Mouse (Mus musculus): ENCODE results near the gene Traf3ip3. TPM values are rescaled to one million over a fixed set of nuclear protein-coding genes. Genes with fewer than 3 reads are reported as not detected.

Gene Traf3ip3
- total RNA-seq, 1 experiment, result 0.67 TPM

DNA sequence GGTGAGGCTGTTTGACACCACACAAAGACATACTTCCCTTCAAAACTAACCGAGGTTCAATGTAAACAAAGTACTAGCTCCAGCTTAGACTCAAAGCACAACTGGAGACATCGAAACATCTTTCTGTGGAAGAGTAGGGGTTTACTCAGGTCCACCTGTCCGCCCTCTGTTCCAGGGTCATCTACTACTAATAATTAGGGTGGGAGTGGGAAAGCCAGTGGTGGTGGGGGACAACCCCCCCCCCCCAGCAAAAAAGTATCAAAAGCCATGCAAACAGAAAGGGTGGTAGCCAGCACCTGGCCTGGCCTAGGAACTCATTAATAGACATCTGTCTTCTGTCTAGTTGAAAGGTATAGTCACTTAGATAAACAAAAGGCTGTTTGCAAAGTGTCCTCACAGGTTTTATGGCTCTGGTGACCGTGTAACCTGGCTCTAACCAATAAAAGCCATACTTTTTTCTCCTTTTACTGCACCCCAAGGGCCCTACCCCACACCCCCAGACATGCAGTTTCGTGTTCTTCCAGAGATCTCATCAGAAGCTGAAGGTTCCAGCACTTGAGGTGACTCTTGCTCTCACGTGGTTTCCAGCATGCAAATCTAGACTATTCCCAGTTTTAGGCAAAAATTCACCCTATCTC is 70.1 kb downstream of the Traf3ip3 start:
- Histone ChIP-seq H3K27ac (ENCODE audit: insufficient read depth, low read depth, low read length, poor library complexity, severe bottlenecking) (no peak overlapping the region), H3K9ac (ENCODE audit: insufficient read depth, low read depth, low read length, poor library complexity, severe bottlenecking) (no peak overlapping the region), H3K36me3 (ENCODE audit: control insufficient read depth, insufficient read depth, low read length, poor library complexity, severe bottlenecking) (peaks cover 12% of the 10 kb centered on the region; the same call in 1 of the 2 replicates), H3K4me3 (ENCODE audit: insufficient read depth in 1 of 2, low read depth in 1 of 2, low read length in 2 of 2, poor library complexity in 1 of 2, severe bottlenecking in 1 of 2) (no peak overlapping the region), H3K4me1 (ENCODE audit: control insufficient read depth in 2 of 2, insufficient read depth in 2 of 2, low read length in 2 of 2, poor library complexity in 1 of 2) (peaks cover 0 to 2% of the 10 kb centered on the region in 2 experiments; a peak in 3 of 4 replicates), H3K9me3 (ENCODE audit: control insufficient read depth, insufficient read depth, low read depth, low read length) (no peaks in the 10 kb centered on the region)
- in situ Hi-C loops (cut with MboI; ENCODE audit: low sequenced_read_pairs in 2 of 2, unreplicated experiment in 2 of 2), result no loop called here
- no peak for DNase-seq (ENCODE audit: low read depth, low spot score)
- TF ChIP-seq ZC3H11A (IDR thresholded peaks at IDR 0.05; ENCODE audit: borderline replicate concordance, low read depth, low read length) (no peak), HCFC1 (IDR thresholded peaks at IDR 0.05; ENCODE audit: borderline replicate concordance, insufficient read depth, low read length) (no peak), CHD2 (IDR thresholded peaks at IDR 0.05; ENCODE audit: low read depth, low read length) (no peak), ZNF384 (IDR thresholded peaks at IDR 0.05; ENCODE audit: low read depth, low read length) (no peak), MAFK (IDR thresholded peaks at IDR 0.05; ENCODE audit: insufficient read depth, low read depth, low read length) (no peak)

DNA sequence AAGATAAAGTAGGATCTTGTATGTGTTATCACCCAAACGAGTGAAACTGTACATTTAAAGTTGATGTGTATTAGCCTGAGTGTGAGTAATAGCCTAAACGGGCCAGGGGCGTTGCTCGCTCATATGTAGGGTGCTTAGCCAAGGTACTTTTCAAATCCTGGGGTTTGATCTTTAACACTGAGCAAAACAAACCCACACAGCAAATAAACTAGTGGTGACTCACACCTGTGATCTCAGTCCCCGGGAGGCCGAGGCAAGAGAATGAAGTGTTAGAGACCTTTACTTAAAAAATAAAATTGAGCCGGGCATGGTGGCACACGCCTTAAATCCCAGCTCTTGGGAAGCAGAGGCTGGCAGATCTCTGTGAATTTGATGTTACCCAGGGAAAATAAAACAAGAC is 70.7 kb downstream of the Traf3ip3 start:
- Histone ChIP-seq H3K9me3 (ENCODE audit: control insufficient read depth, insufficient read depth, low read depth, low read length) (no peaks in the 10 kb centered on the region), H3K9ac (ENCODE audit: insufficient read depth, low read depth, low read length, poor library complexity, severe bottlenecking) (peak overlapping the region; percentile 66; the same call in 1 of the 2 replicates), H3K27ac (ENCODE audit: insufficient read depth, low read depth, low read length, poor library complexity, severe bottlenecking) (no peak overlapping the region), H3K36me3 (ENCODE audit: control insufficient read depth, insufficient read depth, low read length, poor library complexity, severe bottlenecking) (peaks cover 13% of the 10 kb centered on the region; the same call in 1 of the 2 replicates), H3K4me1 (ENCODE audit: control insufficient read depth in 2 of 2, insufficient read depth in 2 of 2, low read length in 2 of 2, poor library complexity in 1 of 2) (peaks cover 0 to 2% of the 10 kb centered on the region in 2 experiments; a peak in 3 of 4 replicates), H3K4me3 (ENCODE audit: insufficient read depth in 1 of 2, low read depth in 1 of 2, low read length in 2 of 2, poor library complexity in 1 of 2, severe bottlenecking in 1 of 2) (peak overlapping the region; percentile 44 to 97; a peak in 3 of 4 replicates)
- DNase-seq (ENCODE audit: low read depth, low spot score), result no peak
- TF ChIP-seq CHD2 (IDR thresholded peaks at IDR 0.05; ENCODE audit: low read depth, low read length) (no peak), MAFK (IDR thresholded peaks at IDR 0.05; ENCODE audit: insufficient read depth, low read depth, low read length) (no peak), ZNF384 (IDR thresholded peaks at IDR 0.05; ENCODE audit: low read depth, low read length) (no peak), HCFC1 (IDR thresholded peaks at IDR 0.05; ENCODE audit: borderline replicate concordance, insufficient read depth, low read length) (no peak), ZC3H11A (IDR thresholded peaks at IDR 0.05; ENCODE audit: borderline replicate concordance, low read depth, low read length) (no peak)
- in situ Hi-C loops (cut with MboI; ENCODE audit: low sequenced_read_pairs in 2 of 2, unreplicated experiment in 2 of 2), result no loop called here

DNA sequence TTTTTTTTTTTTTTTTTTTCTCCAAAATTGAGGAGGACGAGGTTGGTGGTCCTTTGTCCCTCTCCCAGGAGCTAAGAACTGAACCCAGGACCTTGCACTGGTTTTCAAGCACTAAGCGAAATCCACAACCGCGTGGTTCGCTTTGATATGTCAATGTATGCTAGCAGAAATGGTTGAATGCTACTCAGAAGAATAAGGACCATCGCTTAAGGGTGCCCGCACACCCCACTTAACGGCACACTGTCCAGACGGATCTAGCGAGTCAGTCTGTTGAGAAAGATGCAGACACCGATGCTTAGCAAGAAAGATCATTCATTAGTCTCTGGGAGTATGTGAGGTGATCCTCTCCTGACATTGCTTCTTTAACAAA is 71.1 kb downstream of the Traf3ip3 start:
- DNase-seq (ENCODE audit: low read depth, low spot score), result no peak
- H3K9me3 ChIP-seq (ENCODE audit: control insufficient read depth, insufficient read depth, low read depth, low read length), result no peaks in the 10 kb centered on the region
- peak overlapping the region; percentile 44 to 97 for H3K4me3 ChIP-seq (ENCODE audit: insufficient read depth in 1 of 2, low read depth in 1 of 2, low read length in 2 of 2, poor library complexity in 1 of 2, severe bottlenecking in 1 of 2)
- peaks cover 0 to 2% of the 10 kb centered on the region in 2 experiments; a peak in 3 of 4 replicates for H3K4me1 ChIP-seq (ENCODE audit: control insufficient read depth in 2 of 2, insufficient read depth in 2 of 2, low read length in 2 of 2, poor library complexity in 1 of 2)
- H3K9ac ChIP-seq (ENCODE audit: insufficient read depth, low read depth, low read length, poor library complexity, severe bottlenecking), result peak overlapping the region; percentile 66
- H3K27ac ChIP-seq (ENCODE audit: insufficient read depth, low read depth, low read length, poor library complexity, severe bottlenecking), result no peak overlapping the region
- in situ Hi-C loops (cut with MboI; ENCODE audit: low sequenced_read_pairs in 2 of 2, unreplicated experiment in 2 of 2), result no loop called here
- no peak for TF ChIP-seq MAFK (IDR thresholded peaks at IDR 0.05; ENCODE audit: insufficient read depth, low read depth, low read length)
- no peak for TF ChIP-seq CHD2 (IDR thresholded peaks at IDR 0.05; ENCODE audit: low read depth, low read length)
- no peak for TF ChIP-seq HCFC1 (IDR thresholded peaks at IDR 0.05; ENCODE audit: borderline replicate concordance, insufficient read depth, low read length)
- TF ChIP-seq ZNF384 (IDR thresholded peaks at IDR 0.05; ENCODE audit: low read depth, low read length), result no peak
- no peak for TF ChIP-seq ZC3H11A (IDR thresholded peaks at IDR 0.05; ENCODE audit: borderline replicate concordance, low read depth, low read length)
- H3K36me3 ChIP-seq (ENCODE audit: control insufficient read depth, insufficient read depth, low read length, poor library complexity, severe bottlenecking), result peaks cover 13% of the 10 kb centered on the region; the same call in 1 of the 2 replicates

DNA sequence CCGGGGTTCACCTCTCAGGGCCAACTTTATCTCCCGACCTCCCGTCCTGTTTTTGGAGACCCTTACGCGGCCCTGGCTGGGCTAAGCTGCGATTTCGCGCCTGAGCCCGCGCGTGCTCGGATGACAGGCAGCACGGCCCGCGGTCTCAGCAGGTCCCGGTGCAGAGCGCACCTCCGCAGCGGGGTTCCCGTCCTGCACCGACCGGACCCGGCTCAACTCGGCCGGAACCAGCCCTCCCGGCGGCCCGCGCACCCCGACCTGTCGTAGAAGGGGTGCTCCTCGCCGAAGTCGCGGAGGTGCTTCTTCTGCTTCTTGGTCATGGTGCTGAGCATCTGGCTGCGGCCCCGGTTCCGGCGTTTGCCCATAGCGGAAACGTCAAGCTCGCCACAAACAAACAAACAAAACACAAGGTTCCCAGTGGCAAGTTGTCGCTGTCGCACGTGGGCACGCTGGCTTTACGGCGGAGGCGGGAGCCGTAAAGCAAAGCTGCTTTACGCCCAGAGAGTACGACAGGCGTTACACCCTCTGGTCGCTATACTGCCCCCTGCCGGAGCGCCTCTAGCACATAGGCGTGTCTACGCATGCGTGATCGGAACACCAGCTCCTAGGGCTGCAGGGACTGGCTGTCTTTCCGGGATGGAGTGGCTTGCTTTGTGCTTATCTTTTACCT is 71.6 kb downstream of the Traf3ip3 start, which contains the start of gene Diexf:
Gene Diexf, minus strand, starts transcription at position 487 of the 670 bp plus-strand sequence.
- Histone ChIP-seq H3K36me3 (ENCODE audit: control insufficient read depth, insufficient read depth, low read length, poor library complexity, severe bottlenecking) (peaks cover 13% of the 10 kb centered on the region; the same call in 1 of the 2 replicates), H3K9me3 (ENCODE audit: control insufficient read depth, insufficient read depth, low read depth, low read length) (no peaks in the 10 kb centered on the region), H3K9ac (ENCODE audit: insufficient read depth, low read depth, low read length, poor library complexity, severe bottlenecking) (peak within 1 kb of the TSS; percentile 95), H3K27ac (ENCODE audit: insufficient read depth, low read depth, low read length, poor library complexity, severe bottlenecking) (peak within 1 kb of the TSS; percentile 4; the same call in 1 of the 2 replicates), H3K4me3 (ENCODE audit: insufficient read depth in 1 of 2, low read depth in 1 of 2, low read length in 2 of 2, poor library complexity in 1 of 2, severe bottlenecking in 1 of 2) (peak within 1 kb of the TSS; percentile 91 to 97), H3K4me1 (ENCODE audit: control insufficient read depth in 2 of 2, insufficient read depth in 2 of 2, low read length in 2 of 2, poor library complexity in 1 of 2) (peaks cover 0 to 2% of the 10 kb centered on the region in 2 experiments; a peak in 3 of 4 replicates)
- in situ Hi-C loops (cut with MboI; ENCODE audit: low sequenced_read_pairs in 2 of 2, unreplicated experiment in 2 of 2), result no loop called here
- TF ChIP-seq HCFC1 (IDR thresholded peaks at IDR 0.05; ENCODE audit: borderline replicate concordance, insufficient read depth, low read length) (peak; percentile 74; the same call in 1 of the 2 replicates), CHD2 (IDR thresholded peaks at IDR 0.05; ENCODE audit: low read depth, low read length) (no peak), ZNF384 (IDR thresholded peaks at IDR 0.05; ENCODE audit: low read depth, low read length) (peak; percentile 82)
- DNase-seq (ENCODE audit: low read depth, low spot score), result peak; percentile 99

Measured in ES-E14 (cell line).